Mouse (Mus musculus): ENCODE data around the gene Gpr1. TPM values are rescaled to one million over a fixed set of nuclear protein-coding genes. Genes with fewer than 3 reads are reported as not detected.

The Gpr1 gene
- polyA plus RNA-seq, 1 experiment, result 0.06 TPM

DNA sequence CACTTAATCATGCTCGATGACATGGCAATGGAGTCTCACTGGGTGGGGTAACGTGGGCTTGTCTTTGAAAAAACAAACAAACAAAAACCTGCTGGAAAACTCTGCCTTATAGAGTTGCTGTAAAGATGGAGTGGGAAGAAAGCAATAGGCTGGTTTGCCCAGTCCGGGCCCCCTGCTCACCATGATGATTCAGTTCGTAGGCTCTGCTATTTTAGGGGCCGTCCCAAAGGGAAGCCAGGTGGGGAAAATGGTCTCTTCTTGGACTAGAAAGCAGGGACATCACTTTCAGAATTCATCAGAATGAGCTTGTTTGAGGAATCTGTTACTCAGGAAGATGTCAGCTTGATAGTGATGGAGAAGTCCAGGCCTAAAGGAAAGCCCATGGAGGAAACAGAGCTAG, 12.9 kb upstream of the Gpr1 start:
- TF ChIP-seq POLR2A (IDR thresholded peaks at IDR 0.05; ENCODE audit: borderline replicate concordance, extremely low read depth, low read depth, low read length) (no peak), CTCF (IDR thresholded peaks at IDR 0.05; ENCODE audit: insufficient read depth, low read length) (no peak)
- WGBS, result 59% methylated on average over 5 of the region's 5 CpGs
- DNase-seq, result no peak
- H3K4me3 ChIP-seq (replicated peaks; ENCODE audit: extremely low read depth, low read depth, low read length), result no peak overlapping the region
- no peaks in the 10 kb centered on the region for H3K4me1 ChIP-seq (ENCODE audit: control insufficient read depth, insufficient read depth, low read length)

DNA sequence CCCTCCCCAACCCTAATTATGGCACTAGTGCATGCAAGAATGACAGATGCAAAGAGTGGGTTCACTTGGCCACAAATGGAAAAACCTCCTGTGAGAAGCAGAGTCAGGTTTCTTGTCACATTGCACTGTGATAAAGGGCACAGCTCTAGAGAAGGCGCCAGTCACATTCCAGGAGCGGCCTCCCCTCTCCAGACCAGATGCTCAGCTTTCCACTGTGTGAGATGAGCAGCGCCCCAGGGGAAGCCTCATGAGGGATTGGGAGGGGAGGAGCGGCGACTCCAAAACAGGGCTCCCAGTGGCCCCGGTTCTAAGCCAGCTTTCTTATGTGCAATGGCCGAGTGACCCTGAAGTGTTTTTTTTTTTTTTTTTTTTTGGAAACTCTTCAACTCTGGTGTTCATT, 11.5 kb upstream of the Gpr1 start:
- Histone ChIP-seq H3K4me3 (replicated peaks; ENCODE audit: extremely low read depth, low read depth, low read length) (no peak overlapping the region), H3K4me1 (ENCODE audit: control insufficient read depth, insufficient read depth, low read length) (no peaks in the 10 kb centered on the region)
- no peak for DNase-seq
- 18% methylated on average over 7 of the region's 7 CpGs for WGBS
- TF ChIP-seq POLR2A (IDR thresholded peaks at IDR 0.05; ENCODE audit: borderline replicate concordance, extremely low read depth, low read depth, low read length), result no peak
- no peak for TF ChIP-seq CTCF (IDR thresholded peaks at IDR 0.05; ENCODE audit: insufficient read depth, low read length)

DNA sequence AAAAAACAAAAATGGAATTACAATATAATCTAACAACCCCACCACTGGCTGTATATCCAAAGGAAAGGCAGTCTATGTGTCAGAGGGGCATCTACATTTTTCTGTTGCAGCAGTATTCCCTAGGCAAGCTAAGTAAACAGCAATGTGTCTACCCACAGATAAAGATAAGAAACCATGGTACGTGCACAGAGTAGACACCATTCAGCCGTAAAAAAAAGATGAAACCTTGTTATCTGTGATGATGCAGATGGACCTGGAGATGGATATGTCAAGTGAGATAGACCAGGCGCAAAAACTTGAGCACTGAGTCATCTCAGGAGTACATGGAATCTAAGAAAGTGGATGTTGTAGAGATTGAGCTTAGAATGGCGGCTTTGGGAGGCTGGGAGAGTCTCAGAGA, 10.7 kb upstream of the Gpr1 start:
- Histone ChIP-seq H3K4me1 (ENCODE audit: control insufficient read depth, insufficient read depth, low read length) (no peaks in the 10 kb centered on the region), H3K4me3 (replicated peaks; ENCODE audit: extremely low read depth, low read depth, low read length) (no peak overlapping the region)
- DNase-seq, result no peak
- 64% methylated on average over 4 of the region's 4 CpGs for WGBS
- no peak for TF ChIP-seq CTCF (IDR thresholded peaks at IDR 0.05; ENCODE audit: insufficient read depth, low read length)
- no peak for TF ChIP-seq POLR2A (IDR thresholded peaks at IDR 0.05; ENCODE audit: borderline replicate concordance, extremely low read depth, low read depth, low read length)

DNA sequence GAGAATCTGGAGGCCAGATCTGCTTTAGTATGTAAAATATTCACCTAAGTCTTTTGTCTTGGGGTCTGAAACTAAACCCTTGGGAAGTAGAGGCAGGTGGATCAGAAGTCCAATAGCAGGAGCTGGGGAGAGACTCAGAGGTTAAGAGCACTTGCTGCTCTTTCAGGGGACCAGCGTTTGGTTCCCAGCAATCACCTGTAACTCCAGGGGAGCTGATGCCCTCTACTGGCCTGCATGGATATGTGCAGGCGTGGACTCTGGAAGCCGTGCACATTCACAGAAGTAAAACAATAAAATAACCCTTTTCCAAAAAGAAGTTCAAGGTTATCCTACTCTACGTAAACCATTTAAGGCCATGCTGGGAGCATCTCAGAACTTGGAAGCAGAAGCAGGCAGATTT, 4.9 kb upstream of the Gpr1 start:
- H3K4me3 ChIP-seq (replicated peaks; ENCODE audit: extremely low read depth, low read depth, low read length), result no peak overlapping the region
- H3K4me1 ChIP-seq (ENCODE audit: control insufficient read depth, insufficient read depth, low read length), result no peaks in the 10 kb centered on the region
- DNase-seq, result no peak
- TF ChIP-seq CTCF (IDR thresholded peaks at IDR 0.05; ENCODE audit: insufficient read depth, low read length) (no peak), POLR2A (IDR thresholded peaks at IDR 0.05; ENCODE audit: borderline replicate concordance, extremely low read depth, low read depth, low read length) (no peak)
- WGBS, result 95% methylated on average over 4 of the region's 4 CpGs

DNA sequence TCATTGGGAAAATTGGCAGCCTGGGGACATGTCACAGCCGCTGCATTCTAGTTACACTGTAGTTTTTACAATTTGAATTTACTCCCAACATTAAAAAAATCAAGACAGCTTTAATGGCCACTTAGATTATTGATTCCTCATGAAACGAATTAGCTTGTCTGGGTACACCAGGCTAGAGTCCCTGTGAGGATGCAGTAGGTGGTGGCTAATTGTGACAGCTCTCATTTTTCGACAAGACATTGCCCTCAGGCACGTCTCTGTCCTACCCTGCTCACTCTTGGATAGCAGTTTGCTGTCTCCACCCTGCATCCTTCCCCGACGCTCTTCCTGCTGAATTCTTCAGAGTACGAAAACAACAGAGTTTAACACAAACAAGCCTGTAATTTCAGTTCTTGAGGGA, 288 bp upstream of the Gpr1 start:
- Histone ChIP-seq H3K4me1 (ENCODE audit: control insufficient read depth, insufficient read depth, low read length) (no peaks in the 10 kb centered on the region), H3K4me3 (replicated peaks; ENCODE audit: extremely low read depth, low read depth, low read length) (no peak overlapping the region)
- 43% methylated on average over 7 of the region's 7 CpGs for WGBS
- TF ChIP-seq CTCF (IDR thresholded peaks at IDR 0.05; ENCODE audit: insufficient read depth, low read length) (no peak), POLR2A (IDR thresholded peaks at IDR 0.05; ENCODE audit: borderline replicate concordance, extremely low read depth, low read depth, low read length) (no peak)
- no peak for DNase-seq

DNA sequence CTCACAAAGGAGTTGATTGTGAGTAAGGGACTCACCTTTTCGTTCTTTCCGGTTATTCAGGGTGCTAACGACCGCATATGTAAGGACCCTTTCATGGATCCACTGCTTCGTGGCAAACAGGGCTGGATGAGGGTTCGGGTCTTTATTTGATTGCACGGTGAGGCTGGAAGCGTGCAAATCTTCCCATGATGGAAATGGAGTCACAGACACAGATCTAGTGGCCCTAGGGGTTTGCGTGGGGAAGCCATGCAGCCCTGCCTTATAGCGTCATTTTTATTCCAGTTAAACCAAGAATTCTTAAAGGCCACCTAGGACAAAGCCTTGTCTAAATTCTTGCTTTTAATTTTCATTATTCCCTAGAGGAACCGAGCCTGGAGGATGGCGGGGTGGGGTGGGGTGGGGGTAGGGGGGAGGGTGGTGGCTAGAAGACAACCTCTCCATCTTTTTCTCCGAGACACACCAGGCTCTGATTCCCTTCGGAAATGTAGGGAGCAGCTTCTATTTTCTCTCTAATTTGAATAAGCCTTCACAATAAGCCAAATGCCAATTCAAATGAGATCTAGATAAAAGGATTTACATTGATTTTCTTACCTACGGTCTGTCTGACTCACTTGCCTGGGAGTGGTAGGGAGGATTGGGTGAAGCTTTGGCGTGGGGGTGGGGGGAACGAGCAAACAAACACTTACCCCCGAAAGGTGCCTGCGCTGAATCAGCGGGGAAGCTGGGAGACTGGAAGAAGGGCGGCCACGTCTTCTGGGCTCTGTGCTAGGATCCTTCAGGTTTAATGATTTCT, 669 bp downstream of the Gpr1 start:
- 39% methylated on average over 22 of the region's 22 CpGs for WGBS
- no peak overlapping the region for H3K4me3 ChIP-seq (replicated peaks; ENCODE audit: extremely low read depth, low read depth, low read length)
- H3K4me1 ChIP-seq (ENCODE audit: control insufficient read depth, insufficient read depth, low read length), result no peaks in the 10 kb centered on the region
- no peak for TF ChIP-seq CTCF (IDR thresholded peaks at IDR 0.05; ENCODE audit: insufficient read depth, low read length)
- no peak for TF ChIP-seq POLR2A (IDR thresholded peaks at IDR 0.05; ENCODE audit: borderline replicate concordance, extremely low read depth, low read depth, low read length)
- DNase-seq, result no peak

DNA sequence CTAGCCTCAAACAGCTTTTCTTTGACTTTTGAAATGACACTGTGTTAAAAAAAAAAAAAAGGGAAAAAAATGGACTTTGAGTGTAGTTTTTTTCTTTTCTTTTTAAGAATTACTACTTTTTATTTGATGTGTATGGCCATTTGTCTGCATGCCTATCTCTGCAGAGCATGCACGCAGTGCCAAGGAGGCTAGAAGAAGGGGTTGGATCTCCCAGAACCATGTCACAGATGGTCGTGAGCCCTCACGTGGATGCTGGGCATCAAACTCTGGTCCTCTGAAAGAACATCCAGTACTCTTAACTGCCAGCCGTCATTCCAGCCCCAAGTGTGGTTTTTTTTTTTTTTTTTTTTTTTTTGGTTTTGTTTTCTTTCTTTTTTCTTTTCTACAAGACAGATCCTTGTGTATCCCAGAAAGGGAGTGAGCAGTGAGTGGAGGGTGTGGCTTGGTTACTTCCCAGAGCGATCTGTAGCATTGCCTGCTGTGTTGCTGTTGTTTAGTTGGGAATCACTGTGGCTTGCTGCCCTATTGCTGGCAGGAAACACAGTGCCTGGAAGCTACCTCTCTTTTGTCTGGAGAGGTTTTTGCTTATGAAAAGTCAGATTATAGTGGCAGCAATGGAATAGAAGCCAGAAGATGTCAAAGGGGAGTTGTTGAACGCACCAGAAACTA, 4.3 kb downstream of the Gpr1 start:
- no peak for DNase-seq
- H3K4me3 ChIP-seq (replicated peaks; ENCODE audit: extremely low read depth, low read depth, low read length), result no peak overlapping the region
- no peak for TF ChIP-seq POLR2A (IDR thresholded peaks at IDR 0.05; ENCODE audit: borderline replicate concordance, extremely low read depth, low read depth, low read length)
- no peak for TF ChIP-seq CTCF (IDR thresholded peaks at IDR 0.05; ENCODE audit: insufficient read depth, low read length)
- no peaks in the 10 kb centered on the region for H3K4me1 ChIP-seq (ENCODE audit: control insufficient read depth, insufficient read depth, low read length)
- WGBS, result 33% methylated on average over 6 of the region's 6 CpGs

DNA sequence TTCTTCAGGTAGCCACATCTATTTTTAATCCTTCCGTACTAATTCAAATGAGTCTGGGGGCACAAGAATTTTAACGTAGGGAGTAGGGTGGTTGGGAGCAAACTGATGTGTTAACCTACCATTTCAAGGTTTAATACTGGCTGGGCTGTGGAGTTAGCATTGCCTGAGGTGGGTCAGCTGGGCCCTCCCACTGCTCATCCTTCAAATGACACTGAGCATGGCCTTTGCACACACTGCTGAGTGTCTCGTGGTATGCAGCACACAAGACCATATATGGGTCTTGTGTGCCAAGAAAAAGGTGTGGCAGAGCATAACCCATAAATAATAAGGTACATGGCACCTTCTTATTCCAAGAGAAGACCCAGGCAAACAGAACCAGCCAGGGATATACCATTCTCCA, 6.7 kb downstream of the Gpr1 start:
- H3K4me3 ChIP-seq (replicated peaks; ENCODE audit: extremely low read depth, low read depth, low read length), result no peak overlapping the region
- DNase-seq, result no peak
- TF ChIP-seq CTCF (IDR thresholded peaks at IDR 0.05; ENCODE audit: insufficient read depth, low read length), result no peak
- TF ChIP-seq POLR2A (IDR thresholded peaks at IDR 0.05; ENCODE audit: borderline replicate concordance, extremely low read depth, low read depth, low read length), result no peak
- 80% methylated on average over 3 of the region's 3 CpGs for WGBS
- no peaks in the 10 kb centered on the region for H3K4me1 ChIP-seq (ENCODE audit: control insufficient read depth, insufficient read depth, low read length)

DNA sequence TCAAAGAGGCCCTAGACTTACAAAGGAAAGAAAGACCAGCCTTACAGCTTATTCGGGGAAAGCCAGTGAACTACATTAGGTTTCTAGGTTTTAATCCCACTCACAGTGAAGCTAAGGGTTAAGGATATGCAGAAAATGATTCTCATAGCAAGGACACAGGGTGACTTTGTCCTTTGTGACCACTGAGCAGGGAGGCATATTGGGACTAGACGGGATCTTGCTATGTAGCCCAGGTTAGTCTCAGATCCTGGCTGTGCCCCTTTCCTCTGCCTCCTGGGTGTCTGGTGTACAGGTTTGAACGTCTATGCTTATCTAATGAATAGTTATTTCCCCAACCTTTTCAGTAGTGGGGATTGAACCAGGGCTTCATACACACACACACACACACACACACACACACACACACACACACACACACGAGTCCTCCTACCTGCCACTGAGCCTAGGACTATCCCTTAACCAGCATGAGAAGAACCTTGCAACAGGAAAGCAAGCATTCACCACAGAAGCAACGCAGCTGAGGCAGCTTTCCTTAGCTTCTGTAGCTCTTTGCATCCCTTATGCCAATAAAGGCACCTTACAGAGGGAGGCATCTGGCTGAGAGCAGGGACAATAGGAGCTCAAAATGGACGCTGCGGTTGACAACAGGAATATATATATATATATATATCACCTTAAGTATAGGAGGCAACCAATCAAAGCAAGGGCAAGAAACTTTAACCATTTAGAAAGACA, 9.5 kb downstream of the Gpr1 start:
- TF ChIP-seq CTCF (IDR thresholded peaks at IDR 0.05; ENCODE audit: insufficient read depth, low read length), result no peak
- no peak for TF ChIP-seq POLR2A (IDR thresholded peaks at IDR 0.05; ENCODE audit: borderline replicate concordance, extremely low read depth, low read depth, low read length)

More for the DNA sequence above, 9.5 kb downstream of the Gpr1 start:
- Histone ChIP-seq H3K4me1 (ENCODE audit: control insufficient read depth, insufficient read depth, low read length) (no peaks in the 10 kb centered on the region), H3K4me3 (replicated peaks; ENCODE audit: extremely low read depth, low read depth, low read length) (no peak overlapping the region)
- DNase-seq, result no peak
- WGBS, result 46% methylated on average over 7 of the region's 7 CpGs

Data from lung, adult 2 months (tissue).